Mouse (Mus musculus) gastrocnemius, adult 2 months (tissue): Measurements from ENCODE around the gene Suox. TPM values are rescaled to one million over a fixed set of nuclear protein-coding genes. Genes with fewer than 3 reads are reported as not detected.
"Not testable (repeated sequence)": the region's sequence is repeated elsewhere in the genome, so short reads cannot be mapped to it uniquely, and the experiment has no call there.

Source experiments
- DNase-seq: peaks from one replicate; pipeline ENCODE4 v3.0.0; 2022
- H3K27ac ChIP-seq: fragments of 200-600 bp; 2 replicates; pipeline ENCODE4 v1.8.1; 2022; ENCODE audit warnings: mild to moderate bottlenecking
- H3K4me3 ChIP-seq: fragments of 200-600 bp; 2 replicates; pipeline ENCODE4 v1.8.1; 2022; ENCODE audit warnings: mild to moderate bottlenecking, moderate library complexity
- CTCF ChIP-seq: fragments of 200-600 bp; IDR thresholded peaks from 2 replicates; pipeline ENCODE4 v1.8.1; 2022; ENCODE audit warnings: antibody characterized with exemption, mild to moderate bottlenecking, moderate library complexity
- intact Hi-C: fragments of 180-260 bp; cut with DNase I; formaldehyde crosslinking; loops from one replicate; pipeline ENCODE4 v1.15.1; 2025
- total RNA-seq, 2 experiments: library from RNA; stranded (reverse); gene quantifications; 2 replicates each; pipeline ENCODE4 v1.2.3; 2021

Gene Suox
- total RNA-seq, 2 experiments from 2014 or later, result 22.5 to 27.7 TPM

- Histone ChIP-seq H3K4me3 (no peak overlapping the region), H3K27ac (no peak overlapping the region)
- no peak for DNase-seq
- intact Hi-C loops, result no loop called here
- no peak for TF ChIP-seq CTCF
Measured at GRCm38 (mm10) chr10:128631571-128631970, 42.3 kb downstream of the Suox start.

- H3K4me3 ChIP-seq, DNase-seq, H3K27ac ChIP-seq, intact Hi-C loops: not testable (repeated sequence)
Measured at GRCm38 (mm10) chr10:128630306-128630705, 43.6 kb downstream of the Suox start.

DNA sequence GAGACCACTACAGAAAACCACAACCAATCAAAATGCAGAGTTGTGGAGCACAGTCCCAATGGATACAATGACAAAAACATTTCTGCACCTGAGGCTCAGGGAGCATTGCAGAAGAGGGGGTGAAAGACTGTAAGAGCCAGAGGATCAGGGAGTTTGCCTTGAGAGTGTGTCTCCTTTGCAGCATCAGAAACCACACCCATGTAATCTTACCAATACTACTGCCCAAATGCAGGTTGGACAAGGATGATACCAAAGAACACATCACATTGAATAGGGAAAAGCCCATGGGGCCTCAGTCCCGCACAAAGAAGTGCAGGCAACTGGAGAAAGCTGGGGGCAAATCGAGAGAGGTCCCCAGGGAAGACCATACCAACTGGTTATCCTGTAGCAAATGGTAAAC, 44.1 kb downstream of the Suox start:
- no peak for DNase-seq
- TF ChIP-seq CTCF, result no peak
- no peak overlapping the region for H3K4me3 ChIP-seq
- intact Hi-C loops, result loop anchor here (5.0 to 10.0 kb wide), 2 partner anchors 43 to 175 kb away; partner anchors contain the start of genes Dnajc14, Suox and Tmem198b
- no peak overlapping the region for H3K27ac ChIP-seq

DNA sequence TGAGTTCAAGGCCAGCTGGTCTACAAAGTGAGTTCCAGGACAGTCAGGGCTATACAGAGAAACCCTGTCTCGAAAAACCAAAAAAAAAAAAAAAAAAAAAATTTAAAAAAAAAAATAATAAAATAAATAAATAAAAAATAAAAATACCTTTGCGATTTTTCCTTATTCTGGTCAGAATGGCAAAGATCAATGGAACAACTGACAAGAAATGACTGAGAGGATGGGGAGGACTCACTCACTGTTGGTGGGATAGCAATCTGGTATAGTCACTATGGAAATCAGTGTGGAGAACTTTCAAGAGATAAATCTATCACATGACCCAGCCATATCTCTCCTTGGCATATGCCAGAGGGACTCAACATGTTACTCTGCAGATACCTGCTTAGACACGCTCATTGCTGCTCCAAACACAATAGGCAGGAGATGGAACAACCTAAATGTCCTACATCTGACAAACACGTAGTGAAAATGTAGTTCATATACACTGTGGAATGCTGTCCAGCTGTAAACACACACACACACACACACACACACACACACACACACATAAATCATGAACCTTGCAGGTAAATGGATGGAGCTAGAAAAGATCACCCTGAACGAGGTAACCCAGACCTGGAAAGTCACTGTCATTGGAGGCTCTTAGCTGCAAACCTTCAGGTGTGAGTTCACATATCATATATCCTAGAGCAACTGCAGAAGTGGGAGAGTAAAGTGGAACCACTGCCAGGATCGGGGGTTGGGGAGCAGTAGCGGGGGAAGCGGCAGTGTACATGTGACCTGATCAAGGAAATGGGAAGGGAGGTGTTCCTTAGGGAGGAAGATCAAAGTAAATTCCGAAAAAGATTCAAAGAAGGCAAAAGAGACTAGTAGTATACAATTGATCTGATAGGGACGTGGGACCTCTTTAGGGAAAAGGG, 46.2 kb downstream of the Suox start:
- no peak for TF ChIP-seq CTCF
- Histone ChIP-seq H3K4me3 (no peak overlapping the region), H3K27ac (no peak overlapping the region)
- no peak for DNase-seq
- intact Hi-C loops, result loop anchor here (2.0 to 10.0 kb wide), 3 partner anchors 45 to 177 kb away; partner anchors contain the start of genes Dnajc14, Pa2g4, Suox and Tmem198b

GRCm38 (mm10) chr10:128626311-128627310, 47.3 kb downstream of the Suox start, which contains the start of gene Rps26:
Gene Rps26 (minus strand): TSS chr10:128626747.
- H3K27ac ChIP-seq, result peak within 1 kb of the TSS; percentile 99
- H3K4me3 ChIP-seq, result peak within 1 kb of the TSS; percentile 85
- intact Hi-C loops, result loop anchor here (2.0 to 10.0 kb wide), 3 partner anchors 46 to 178 kb away; partner anchors contain the start of genes Dnajc14, Pa2g4, Suox and Tmem198b
- peak; percentile 89 for DNase-seq
- peak; percentile 60 for TF ChIP-seq CTCF

DNA sequence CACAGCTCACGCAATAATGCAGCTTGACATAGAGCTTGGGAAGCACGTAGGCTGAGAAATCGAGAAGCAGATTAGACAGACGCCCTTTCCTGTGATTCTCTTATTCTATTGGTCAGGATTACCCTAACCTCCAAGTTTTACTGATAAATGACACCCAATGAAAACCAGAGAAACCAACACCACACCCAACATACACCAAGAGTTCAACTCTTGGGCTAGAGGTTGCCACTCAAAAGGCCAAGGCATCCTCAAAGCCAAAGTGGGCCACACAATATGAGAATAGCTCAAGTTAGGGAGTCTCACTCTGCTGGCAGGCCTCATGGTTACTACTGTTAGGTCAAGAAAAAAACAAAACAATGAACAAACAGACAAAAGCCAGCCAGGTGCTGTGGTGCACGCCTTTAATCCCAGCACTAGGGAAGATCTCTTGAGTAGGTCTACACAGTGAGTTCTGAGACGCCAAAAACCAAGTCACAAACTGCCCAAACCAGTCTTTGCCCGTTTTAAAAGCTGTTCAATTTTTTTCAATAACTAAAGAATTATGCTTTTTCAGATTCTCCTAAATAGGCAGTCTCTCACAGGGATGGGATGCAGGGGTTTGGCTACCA, 48.5 kb downstream of the Suox start:
- Histone ChIP-seq H3K27ac (peak overlapping the region; percentile 99), H3K4me3 (peak overlapping the region; percentile 85)
- DNase-seq, result no peak
- intact Hi-C loops, result loop anchor here (5.0 to 10.0 kb wide), 2 partner anchors 47 to 179 kb away; partner anchors contain the start of genes Dnajc14, Suox and Tmem198b
- TF ChIP-seq CTCF, result no peak

- H3K4me3 ChIP-seq, H3K27ac ChIP-seq, DNase-seq: not testable (repeated sequence)
- intact Hi-C loops, result loop anchor here (10.0 kb wide), 1 partner anchor 182 kb away; the partner anchor contains the start of genes Dnajc14 and Tmem198b
Measured at GRCm38 (mm10) chr10:128623106-128623613, 50.7 kb downstream of the Suox start.

DNA sequence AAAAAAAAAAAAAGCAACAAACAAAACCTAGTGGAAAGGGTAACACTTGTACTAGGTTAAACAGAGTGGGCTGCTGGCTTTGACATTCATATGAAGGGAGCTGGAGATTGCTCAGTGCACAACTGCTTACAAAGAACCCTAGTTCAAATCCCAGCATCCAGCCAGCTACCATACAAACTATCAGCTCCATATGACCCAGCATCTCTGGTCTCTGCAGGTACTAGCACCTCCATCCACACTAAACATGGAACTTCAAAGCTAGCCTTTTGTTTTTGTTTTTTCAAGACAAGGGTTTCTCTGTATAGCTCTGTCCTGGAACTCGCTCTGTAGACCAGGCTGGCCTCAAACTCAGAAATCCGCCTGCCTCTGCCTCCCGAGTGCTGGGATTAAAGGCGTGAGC, 51.2 kb downstream of the Suox start:
- no peak overlapping the region for H3K4me3 ChIP-seq
- intact Hi-C loops, result loop anchor here (10.0 kb wide), 1 partner anchor 182 kb away; the partner anchor contains the start of genes Dnajc14 and Tmem198b
- no peak for TF ChIP-seq CTCF
- DNase-seq, result no peak
- H3K27ac ChIP-seq, result no peak overlapping the region

GRCm38 (mm10) chr10:128621986-128622520, 51.8 kb downstream of the Suox start:
- intact Hi-C loops, result loop anchor here (10.0 kb wide), 1 partner anchor 183 kb away; the partner anchor contains the start of genes Dnajc14 and Tmem198b
- TF ChIP-seq CTCF, result no peak
- Histone ChIP-seq H3K4me3 (no peak overlapping the region), H3K27ac (no peak overlapping the region)
- no peak for DNase-seq

DNA sequence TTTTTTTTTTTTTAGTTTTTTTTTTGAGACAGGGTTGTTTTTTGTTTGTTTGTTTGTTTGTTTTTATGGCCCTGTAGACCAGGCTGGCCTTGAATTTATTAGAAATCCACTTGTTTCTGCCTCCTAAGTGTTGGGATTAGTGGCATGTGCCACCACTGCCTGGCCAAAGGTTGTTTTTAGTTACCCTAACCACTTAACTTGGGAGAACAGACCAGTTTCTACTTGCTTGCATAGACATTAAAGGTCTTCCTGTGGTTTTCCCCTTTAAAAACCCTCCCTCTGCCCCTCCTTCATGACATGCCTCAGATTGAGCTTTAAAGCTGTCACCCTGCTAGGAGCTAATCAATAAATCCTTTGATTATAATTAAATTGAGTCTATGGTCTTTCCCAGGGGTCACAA, 53.6 kb downstream of the Suox start:
- H3K4me3 ChIP-seq, result no peak overlapping the region
- intact Hi-C loops, result loop anchor here (10.0 kb wide), 1 partner anchor 185 kb away; the partner anchor contains the start of genes Dnajc14 and Tmem198b
- H3K27ac ChIP-seq, result no peak overlapping the region
- no peak for DNase-seq
- no peak for TF ChIP-seq CTCF

Other genes with a start within 250 kb of the Suox start
- gene Smarcc2, start 214.8 kb downstream of the Suox start, total RNA-seq, result 10 to 100 TPM; 46.5 to 53.2 TPM
- gene Myl6, start 179.9 kb downstream of the Suox start, total RNA-seq, result 100 to 1,000 TPM; 171 to 179 TPM
- gene Myl6b, start 175.4 kb downstream of the Suox start, total RNA-seq, result 10 to 100 TPM in 1 of 2 experiments, 1 to 10 TPM in 1; 6.5 to 17.8 TPM
- 10 to 100 TPM; 13.7 to 14.3 TPM for gene Esyt1, start 148.2 kb downstream of the Suox start, total RNA-seq
- gene Zc3h10, start 126.3 kb downstream of the Suox start, total RNA-seq, result 1 to 10 TPM; 4.2 to 6.5 TPM
- gene Rpl41, start 124.8 kb downstream of the Suox start, total RNA-seq, result 1,000 to 10,000 TPM in 1 of 2 experiments, 100 to 1,000 TPM in 1; 932 to 1,025 TPM
- 10 to 100 TPM; 37.8 to 39.3 TPM for gene Pa2g4, start 108.1 kb downstream of the Suox start, total RNA-seq
- 1 to 10 TPM; 1.6 to 2.6 TPM for gene Erbb3, start 84.4 kb downstream of the Suox start, total RNA-seq
- gene Rps26, start 47.3 kb downstream of the Suox start, total RNA-seq, result 100 to 1,000 TPM; 299 to 383 TPM
- 1 to 10 TPM in 1 of 2 experiments, under 1 TPM in 1; 0.45 to 3.4 TPM for gene Ikzf4, start 28.1 kb downstream of the Suox start, total RNA-seq
- 10 to 100 TPM; 90.3 to 94.5 TPM for gene Rab5b, start 22.2 kb upstream of the Suox start, total RNA-seq
- gene Pmel, start 30.1 kb upstream of the Suox start, total RNA-seq, result not detected
- 1 to 10 TPM; 3.0 to 3.2 TPM for gene Cdk2, start 31.0 kb upstream of the Suox start, total RNA-seq
- 1 to 10 TPM; 8.8 to 9.7 TPM for gene Dgka, start 70.8 kb upstream of the Suox start, total RNA-seq
- 10 to 100 TPM in 1 of 2 experiments, 1 to 10 TPM in 1; 9.9 to 11.8 TPM for gene Pym1, start 73.8 kb upstream of the Suox start, total RNA-seq
- gene Mmp19, start 116.8 kb upstream of the Suox start, total RNA-seq, result 1 to 10 TPM; 1.0 to 1.5 TPM
- gene Dnajc14, start 130.0 kb upstream of the Suox start, total RNA-seq, result 10 to 100 TPM; 20.1 to 26.2 TPM
- gene Tmem198b, start 130.3 kb upstream of the Suox start, total RNA-seq, result 1 to 10 TPM; 2.2 to 3.6 TPM
- gene Sarnp, start 143.3 kb upstream of the Suox start, total RNA-seq, result 10 to 100 TPM; 30.5 to 33.8 TPM
- 1 to 10 TPM; 3.5 to 4.5 TPM for gene Ormdl2, start 147.6 kb upstream of the Suox start, total RNA-seq
- 1 to 10 TPM; 4.8 to 5.2 TPM for gene Gdf11, start 217.6 kb upstream of the Suox start, total RNA-seq
- gene Cd63, start 226.9 kb upstream of the Suox start, total RNA-seq, result 100 to 1,000 TPM; 124 to 132 TPM
- 1 to 10 TPM; 5.1 to 5.2 TPM for gene Rdh5, start 248.8 kb upstream of the Suox start, total RNA-seq
- gene Bloc1s1, start 250.0 kb upstream of the Suox start, total RNA-seq, result 100 to 1,000 TPM; 137 to 169 TPM